Mouse (Mus musculus): ENCODE data around the gene 4931414P19Rik. TPM values are rescaled to one million over a fixed set of nuclear protein-coding genes. Genes with fewer than 3 reads are reported as not detected.
A peak's percentile ranks its signal among the peaks of the same experiment; 100 is the strongest.

4931414P19Rik gene
- 5.7 and 7.7 TPM in 2 replicates for polyA plus RNA-seq (2014; fragmentation: Nextera tagmentation; extraction: Ambion mirVana)

- H3K27ac ChIP-seq (ENCODE audit: low read depth, low read length), result peak within 1 kb of the TSS; percentile 80
Observed at GRCm38 (mm10) chr14:54605752-54606321, at the start of gene 4931414P19Rik. Gene 4931414P19Rik (minus strand): TSS chr14:54605993.

DNA sequence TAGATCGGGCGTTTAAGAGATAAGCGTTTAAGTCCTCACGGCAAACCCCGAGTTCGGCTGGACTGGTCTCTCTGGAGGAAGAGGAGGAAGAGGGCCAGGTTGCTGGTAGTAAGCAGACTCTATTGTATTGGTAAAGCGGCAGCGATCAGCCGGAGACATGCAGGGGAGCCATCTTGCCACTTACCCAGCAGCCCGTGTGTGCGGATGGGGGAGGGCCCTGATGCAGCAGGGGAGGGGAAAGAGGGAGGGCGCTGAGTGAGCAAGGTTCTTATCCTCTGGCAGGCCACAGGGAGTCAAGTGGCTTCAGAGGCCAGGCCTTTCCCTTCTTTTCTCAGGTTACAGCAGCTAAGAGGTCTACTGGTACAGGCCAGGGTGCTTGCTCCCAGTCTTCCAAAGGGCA is 47.7 kb upstream of the 4931414P19Rik start:
- 1% methylated on average over 12 of the region's 12 CpGs for WGBS
- Histone ChIP-seq H3K4me2 (replicated peaks; ENCODE audit: low read depth, low read length) (peak overlapping the region; percentile 79), H3K27ac (ENCODE audit: low read depth, low read length) (peak overlapping the region; percentile 83), H3K27me3 (ENCODE audit: control insufficient read depth, insufficient read depth, low read length) (no peaks in the 10 kb centered on the region), H3K36me3 (ENCODE audit: control insufficient read depth, insufficient read depth, low read length) (peaks cover 64% of the 10 kb centered on the region), H3K4me1 (ENCODE audit: control insufficient read depth, insufficient read depth, low read length) (peaks cover 24% of the 10 kb centered on the region; the same call in 1 of the 2 replicates), H3K9me3 (ENCODE audit: control insufficient read depth, low read length) (no peaks in the 10 kb centered on the region), H3K4me3 (ENCODE audit: low read length) (peak overlapping the region; percentile 84), H3K9ac (ENCODE audit: low read depth, low read length) (peak overlapping the region; percentile 85)
- ATAC-seq (ENCODE audit: low FRiP score, low TSS enrichment), result peak; percentile 91

More at GRCm38 (mm10) chr14:54605752-54606321, at the start of gene 4931414P19Rik:
- Histone ChIP-seq H3K9me3 (ENCODE audit: control insufficient read depth, low read length) (no peaks in the 10 kb centered on the region), H3K9ac (ENCODE audit: low read depth, low read length) (peak within 1 kb of the TSS; percentile 62; the same call in 1 of the 2 replicates), H3K4me1 (ENCODE audit: control insufficient read depth, insufficient read depth, low read length) (peaks cover 15% of the 10 kb centered on the region; the same call in 1 of the 2 replicates), H3K27me3 (ENCODE audit: control insufficient read depth, insufficient read depth, low read length) (no peaks in the 10 kb centered on the region), H3K36me3 (ENCODE audit: control insufficient read depth, insufficient read depth, low read length) (no peaks in the 10 kb centered on the region), H3K4me2 (replicated peaks; ENCODE audit: low read depth, low read length) (peak within 1 kb of the TSS; percentile 47), H3K4me3 (ENCODE audit: low read length) (peak within 1 kb of the TSS; percentile 44)
- WGBS, result under 1% methylated on average over 37 of the region's 39 CpGs
- peak; percentile 57 for ATAC-seq (ENCODE audit: low FRiP score, low TSS enrichment)

- Histone ChIP-seq H3K4me3 (ENCODE audit: low read length) (peak overlapping the region; percentile 84), H3K27me3 (ENCODE audit: control insufficient read depth, insufficient read depth, low read length) (no peaks in the 10 kb centered on the region), H3K4me1 (ENCODE audit: control insufficient read depth, insufficient read depth, low read length) (peaks cover 24% of the 10 kb centered on the region; the same call in 1 of the 2 replicates), H3K36me3 (ENCODE audit: control insufficient read depth, insufficient read depth, low read length) (peaks cover 64% of the 10 kb centered on the region), H3K4me2 (replicated peaks; ENCODE audit: low read depth, low read length) (peak overlapping the region; percentile 79), H3K27ac (ENCODE audit: low read depth, low read length) (peak overlapping the region; percentile 83), H3K9ac (ENCODE audit: low read depth, low read length) (peak overlapping the region; percentile 85), H3K9me3 (ENCODE audit: control insufficient read depth, low read length) (no peaks in the 10 kb centered on the region)
- ATAC-seq (ENCODE audit: low FRiP score, low TSS enrichment), result 0 out of 2 replicates have a peak, but pooled peaks have one; percentile 17
- 0% methylated on average over 7 of the region's 7 CpGs for WGBS
Observed at GRCm38 (mm10) chr14:54652787-54653186, 47.0 kb upstream of the 4931414P19Rik start.

DNA sequence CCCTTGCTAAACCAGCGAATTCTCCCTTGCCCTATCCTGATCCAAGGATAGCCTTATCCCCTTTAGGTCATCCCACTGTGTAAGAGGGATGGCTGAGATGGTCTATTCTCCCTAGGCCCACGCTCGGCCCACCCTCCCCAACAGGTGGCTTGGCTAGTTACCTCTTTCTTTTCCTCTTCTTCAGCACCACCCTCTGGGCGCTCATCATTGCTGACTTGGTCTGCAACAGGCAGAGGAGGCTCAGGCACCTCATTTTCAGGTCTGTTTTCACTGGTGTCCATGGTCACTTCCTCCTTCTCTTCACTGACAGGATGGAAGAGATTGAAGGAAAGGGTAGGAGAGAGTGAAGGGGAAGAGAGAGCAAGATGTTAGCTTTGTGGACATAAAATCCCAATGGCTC is 45.8 kb upstream of the 4931414P19Rik start:
- 77% methylated on average over 4 of the region's 4 CpGs for WGBS
- Histone ChIP-seq H3K4me2 (replicated peaks; ENCODE audit: low read depth, low read length) (no peak overlapping the region), H3K27ac (ENCODE audit: low read depth, low read length) (0 out of 2 replicates have a peak overlapping the region, but pooled peaks have one; percentile 4), H3K4me3 (ENCODE audit: low read length) (peak overlapping the region; percentile 3; the same call in 1 of the 2 replicates), H3K36me3 (ENCODE audit: control insufficient read depth, insufficient read depth, low read length) (peaks cover 64% of the 10 kb centered on the region), H3K9ac (ENCODE audit: low read depth, low read length) (peak overlapping the region; percentile 25; the same call in 1 of the 2 replicates), H3K9me3 (ENCODE audit: control insufficient read depth, low read length) (no peaks in the 10 kb centered on the region), H3K4me1 (ENCODE audit: control insufficient read depth, insufficient read depth, low read length) (peaks cover 24% of the 10 kb centered on the region; the same call in 1 of the 2 replicates), H3K27me3 (ENCODE audit: control insufficient read depth, insufficient read depth, low read length) (no peaks in the 10 kb centered on the region)
- ATAC-seq (ENCODE audit: low FRiP score, low TSS enrichment), result no peak

DNA sequence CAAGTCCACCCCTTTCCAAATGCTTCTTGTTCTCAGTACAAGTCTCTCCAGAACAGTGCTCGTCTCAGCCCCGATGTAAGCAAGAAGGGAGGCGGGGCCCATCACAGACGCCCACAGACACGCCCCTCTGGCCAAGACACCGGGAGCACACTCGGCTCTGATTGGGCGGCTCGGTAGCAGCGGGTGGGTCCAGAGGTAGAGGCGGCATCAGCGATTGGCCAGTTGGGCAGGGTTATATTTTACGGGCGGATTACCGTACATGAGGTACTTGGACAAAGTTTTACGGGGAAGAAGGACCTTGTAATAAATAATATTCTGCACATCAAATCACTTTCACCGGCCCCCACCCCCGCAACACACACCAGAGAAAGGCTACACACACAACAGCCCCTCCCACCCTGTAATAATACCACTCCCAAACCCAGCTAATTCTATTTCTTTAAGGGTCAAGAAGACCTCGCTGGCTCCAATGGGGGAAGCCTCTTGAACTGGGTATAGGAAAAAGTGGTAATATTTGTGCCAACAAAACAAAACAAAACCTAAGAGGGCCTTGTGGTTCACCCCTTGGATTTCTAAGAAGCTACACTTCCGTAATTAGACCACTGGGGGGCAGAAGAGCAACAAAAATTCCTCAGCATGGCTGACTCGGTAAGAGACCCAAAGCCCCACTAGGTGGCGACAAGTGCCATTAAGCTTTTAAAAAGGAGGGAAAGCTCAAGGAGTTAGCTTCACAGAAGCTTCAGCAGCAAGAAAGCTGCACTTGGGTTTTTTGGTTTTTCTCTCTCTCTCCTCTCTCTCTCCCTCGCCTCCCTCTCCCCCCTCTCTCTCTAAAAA is 45.0 kb upstream of the 4931414P19Rik start:
- Histone ChIP-seq H3K4me3 (ENCODE audit: low read length) (no peak overlapping the region), H3K4me2 (replicated peaks; ENCODE audit: low read depth, low read length) (no peak overlapping the region), H3K36me3 (ENCODE audit: control insufficient read depth, insufficient read depth, low read length) (peaks cover 64% of the 10 kb centered on the region), H3K9me3 (ENCODE audit: control insufficient read depth, low read length) (no peaks in the 10 kb centered on the region), H3K27ac (ENCODE audit: low read depth, low read length) (no peak overlapping the region), H3K27me3 (ENCODE audit: control insufficient read depth, insufficient read depth, low read length) (no peaks in the 10 kb centered on the region), H3K9ac (ENCODE audit: low read depth, low read length) (no peak overlapping the region), H3K4me1 (ENCODE audit: control insufficient read depth, insufficient read depth, low read length) (peaks cover 24% of the 10 kb centered on the region; the same call in 1 of the 2 replicates)
- WGBS, result 69% methylated on average over 23 of the region's 23 CpGs
- peak; percentile 30 for ATAC-seq (ENCODE audit: low FRiP score, low TSS enrichment)

DNA sequence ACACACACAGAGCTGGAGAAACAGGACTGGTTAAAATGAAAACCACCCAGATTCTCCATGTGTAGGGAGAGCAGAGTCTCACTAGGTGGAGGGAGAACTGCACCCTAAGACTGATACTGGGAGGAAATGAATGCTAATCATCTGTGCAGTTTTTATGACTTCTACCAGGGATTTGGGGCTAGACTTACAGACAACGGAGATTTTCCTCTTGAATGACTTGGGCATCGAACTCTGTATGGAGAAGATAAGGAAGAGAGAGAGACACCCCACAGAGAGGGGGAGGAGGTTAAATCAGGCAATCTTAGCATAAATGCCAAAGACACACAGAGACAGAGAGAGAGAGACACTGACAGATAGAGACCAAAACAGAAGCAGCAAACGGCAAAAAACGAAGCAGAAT is 42.1 kb upstream of the 4931414P19Rik start:
- H3K36me3 ChIP-seq (ENCODE audit: control insufficient read depth, insufficient read depth, low read length), result peaks cover 86% of the 10 kb centered on the region
- no peak for ATAC-seq (ENCODE audit: low FRiP score, low TSS enrichment)

DNA sequence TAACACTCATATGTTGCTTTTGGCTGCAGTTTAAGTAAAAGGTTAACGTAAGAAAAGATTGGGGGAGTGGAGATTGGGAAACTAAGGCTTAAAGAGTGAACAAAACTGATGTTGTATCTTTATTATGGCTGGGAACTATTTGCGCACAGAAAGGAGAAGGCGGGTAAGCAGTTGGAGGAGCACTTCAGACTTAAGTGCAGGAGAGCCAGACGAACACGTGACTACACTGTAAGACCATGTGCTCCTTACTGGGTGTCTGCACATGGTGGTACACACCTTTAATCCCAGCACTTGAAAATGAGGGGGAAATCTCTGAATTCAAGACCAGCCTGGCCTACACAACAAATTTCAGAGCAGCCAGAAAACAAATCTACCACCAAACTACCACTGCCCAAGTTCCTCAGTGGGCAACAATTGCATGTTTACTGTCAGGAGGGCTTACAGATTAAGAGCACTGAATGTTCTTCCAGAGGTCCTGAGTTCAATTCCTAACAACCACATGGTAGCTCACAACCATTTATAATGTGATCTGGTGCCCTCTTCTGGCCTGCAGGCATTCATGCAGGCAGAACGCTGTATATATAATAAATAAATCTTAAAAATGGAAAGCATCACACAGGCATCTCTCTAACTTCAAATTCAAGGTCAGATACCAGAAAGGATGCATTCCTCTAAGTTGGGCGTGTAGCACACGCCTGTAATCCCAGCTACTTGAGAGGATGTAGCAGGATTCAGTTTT is 41.3 kb upstream of the 4931414P19Rik start:
- Histone ChIP-seq H3K27me3 (ENCODE audit: control insufficient read depth, insufficient read depth, low read length) (no peaks in the 10 kb centered on the region), H3K4me2 (replicated peaks; ENCODE audit: low read depth, low read length) (no peak overlapping the region), H3K9me3 (ENCODE audit: control insufficient read depth, low read length) (no peaks in the 10 kb centered on the region), H3K4me3 (ENCODE audit: low read length) (no peak overlapping the region), H3K4me1 (ENCODE audit: control insufficient read depth, insufficient read depth, low read length) (peaks cover 14% of the 10 kb centered on the region; the same call in 1 of the 2 replicates), H3K27ac (ENCODE audit: low read depth, low read length) (no peak overlapping the region), H3K36me3 (ENCODE audit: control insufficient read depth, insufficient read depth, low read length) (peaks cover 95% of the 10 kb centered on the region), H3K9ac (ENCODE audit: low read depth, low read length) (no peak overlapping the region)
- WGBS, result 92% methylated on average over 8 of the region's 8 CpGs
- no peak for ATAC-seq (ENCODE audit: low FRiP score, low TSS enrichment)

More for the DNA sequence above, 42.1 kb upstream of the 4931414P19Rik start:
- H3K4me3 ChIP-seq (ENCODE audit: low read length), result no peak overlapping the region
- H3K27ac ChIP-seq (ENCODE audit: low read depth, low read length), result no peak overlapping the region
- H3K9ac ChIP-seq (ENCODE audit: low read depth, low read length), result no peak overlapping the region
- no peak overlapping the region for H3K4me2 ChIP-seq (replicated peaks; ENCODE audit: low read depth, low read length)
- peaks cover 18% of the 10 kb centered on the region; the same call in 1 of the 2 replicates for H3K4me1 ChIP-seq (ENCODE audit: control insufficient read depth, insufficient read depth, low read length)
- 84% methylated on average over 4 of the region's 4 CpGs for WGBS
- H3K27me3 ChIP-seq (ENCODE audit: control insufficient read depth, insufficient read depth, low read length), result no peaks in the 10 kb centered on the region
- H3K9me3 ChIP-seq (ENCODE audit: control insufficient read depth, low read length), result no peaks in the 10 kb centered on the region

- no peaks in the 10 kb centered on the region for H3K9me3 ChIP-seq (ENCODE audit: control insufficient read depth, low read length)
- H3K27me3 ChIP-seq (ENCODE audit: control insufficient read depth, insufficient read depth, low read length), result no peaks in the 10 kb centered on the region
- no peak overlapping the region for H3K4me3 ChIP-seq (ENCODE audit: low read length)
- H3K4me1 ChIP-seq (ENCODE audit: control insufficient read depth, insufficient read depth, low read length), result peaks cover 10% of the 10 kb centered on the region; the same call in 1 of the 2 replicates
- H3K27ac ChIP-seq (ENCODE audit: low read depth, low read length), result no peak overlapping the region
- no peak overlapping the region for H3K4me2 ChIP-seq (replicated peaks; ENCODE audit: low read depth, low read length)
- ATAC-seq (ENCODE audit: low FRiP score, low TSS enrichment), result no peak
- peaks cover 92% of the 10 kb centered on the region for H3K36me3 ChIP-seq (ENCODE audit: control insufficient read depth, insufficient read depth, low read length)
- 92% methylated on average over 17 of the region's 17 CpGs for WGBS
- no peak overlapping the region for H3K9ac ChIP-seq (ENCODE audit: low read depth, low read length)
Observed at GRCm38 (mm10) chr14:54646455-54646854, 40.7 kb upstream of the 4931414P19Rik start.
